Mouse (Mus musculus) cortical plate, adult 2 months (tissue): ENCODE results near the gene Sptssa. TPM values are rescaled to one million over a fixed set of nuclear protein-coding genes. Genes with fewer than 3 reads are reported as not detected.

Source experiments
- H3K27ac ChIP-seq: fragments of 200-500 bp; 2 replicates; pipeline ENCODE4 v1.5.1; 2012; ENCODE audit warnings: low read length, control low read depth, inconsistent platforms; ENCODE audit not compliant: insufficient read depth
- H3K4me1 ChIP-seq: fragments of 200-500 bp; 2 replicates; pipeline ENCODE4 v1.6.1; 2011; ENCODE audit warnings: low read length; ENCODE audit not compliant: control insufficient read depth, insufficient read depth
- H3K4me3 ChIP-seq: fragments of 200-500 bp; 2 replicates; pipeline ENCODE4 v1.5.1; 2011; ENCODE audit warnings: mild to moderate bottlenecking, low read length, control low read depth; ENCODE audit not compliant: insufficient read depth
- CTCF ChIP-seq: fragments of 200-500 bp; IDR thresholded peaks from 2 replicates; pipeline ENCODE4 v1.5.1; 2011; ENCODE audit warnings: mild to moderate bottlenecking, control low read depth, low read length; ENCODE audit not compliant: insufficient read depth; ENCODE audit errors: extremely low read depth
- POLR2A ChIP-seq: fragments of 200-500 bp; IDR thresholded peaks from 2 replicates; pipeline ENCODE4 v1.6.1; 2011; ENCODE audit warnings: mild to moderate bottlenecking, low read length, control low read depth; ENCODE audit not compliant: insufficient read depth; ENCODE audit errors: extremely low read depth
- polyA plus RNA-seq: library from polyadenylated mRNA; depleted of rRNA; stranded (reverse); fragments of >200 nt; gene quantifications from 2 replicates; pipeline ENCODE4 v1.2.3, GENCODE M21; 2012; rRNA removed

Gene Sptssa
- 49.9 and 52.8 TPM in 2 replicates for polyA plus RNA-seq

GRCm38 (mm10) chr12:54656396-54657171 lies at the start of gene Sptssa:
Sptssa (minus strand) TSS chr12:54656573.
- Histone ChIP-seq H3K4me3 (peak within 1 kb of the TSS; percentile 94), H3K4me1 (peaks cover 4% of the 10 kb centered on the region; the same call in 1 of the 2 replicates)
- TF ChIP-seq POLR2A, result peak; percentile 88; the same call in 1 of the 2 replicates
- no peak for TF ChIP-seq CTCF

GRCm38 (mm10) chr12:54699394-54699793 lies 43.0 kb upstream of the Sptssa start:
- H3K4me3 ChIP-seq, result no peak overlapping the region
- TF ChIP-seq POLR2A (no peak), CTCF (no peak)
- H3K4me1 ChIP-seq, result no peaks in the 10 kb centered on the region
- no peak overlapping the region for H3K27ac ChIP-seq

More at GRCm38 (mm10) chr12:54656396-54657171, at the start of gene Sptssa:
- peak within 1 kb of the TSS; percentile 44; the same call in 1 of the 2 replicates for H3K27ac ChIP-seq

- Histone ChIP-seq H3K4me1 (no peaks in the 10 kb centered on the region), H3K4me3 (no peak overlapping the region), H3K27ac (no peak overlapping the region)
- TF ChIP-seq CTCF (no peak), POLR2A (no peak)
These were observed 41.4 kb upstream of the Sptssa start for GRCm38 (mm10) chr12:54697791-54698250.

GRCm38 (mm10) chr12:54697003-54697597 lies 40.7 kb upstream of the Sptssa start:
- TF ChIP-seq CTCF (no peak), POLR2A (no peak)
- Histone ChIP-seq H3K27ac (no peak overlapping the region), H3K4me1 (no peaks in the 10 kb centered on the region), H3K4me3 (no peak overlapping the region)

GRCm38 (mm10) chr12:54696242-54697002 lies 40.0 kb upstream of the Sptssa start:
- no peak for TF ChIP-seq CTCF
- TF ChIP-seq POLR2A, result peak; percentile 100
- Histone ChIP-seq H3K4me3 (peak overlapping the region; percentile 52), H3K4me1 (no peaks in the 10 kb centered on the region), H3K27ac (peak overlapping the region; percentile 75)

GRCm38 (mm10) chr12:54695511-54696241 lies 39.3 kb upstream of the Sptssa start, which contains the start of gene Eapp:
Eapp (minus strand) TSS chr12:54695897.
- no peaks in the 10 kb centered on the region for H3K4me1 ChIP-seq
- peak within 1 kb of the TSS; percentile 52 for H3K4me3 ChIP-seq
- H3K27ac ChIP-seq, result peak within 1 kb of the TSS; percentile 86
- TF ChIP-seq CTCF (no peak), POLR2A (peak; percentile 74)

- peak overlapping the region; percentile 52 for H3K4me3 ChIP-seq
- peak overlapping the region; percentile 86 for H3K27ac ChIP-seq
- no peaks in the 10 kb centered on the region for H3K4me1 ChIP-seq
- TF ChIP-seq CTCF, result no peak
- no peak for TF ChIP-seq POLR2A
These were observed 38.6 kb upstream of the Sptssa start for GRCm38 (mm10) chr12:54694847-54695510.

- H3K27ac ChIP-seq, result no peak overlapping the region
- TF ChIP-seq CTCF, result no peak
- no peak for TF ChIP-seq POLR2A
- H3K4me3 ChIP-seq, result no peak overlapping the region
- H3K4me1 ChIP-seq, result no peaks in the 10 kb centered on the region
These were observed 32.7 kb upstream of the Sptssa start for GRCm38 (mm10) chr12:54689082-54689481.
